Mouse (Mus musculus) kidney, adult 9 months (tissue): ENCODE data around the gene Hscb.

Experiments
- DNase-seq: peaks from one replicate; pipeline ENCODE4 v3.0.0; 2022

Hscb gene

GRCm38 (mm10) chr5:110831036-110831720 is 8.4 kb downstream of the Hscb start:
- no peak for DNase-seq

- DNase-seq: peak; percentile 33
Observed at GRCm38 (mm10) chr5:110827576-110827975, 12.0 kb downstream of the Hscb start.

GRCm38 (mm10) chr5:110826781-110827495 is 12.6 kb downstream of the Hscb start:
- peak; percentile 86 for DNase-seq

GRCm38 (mm10) chr5:110824421-110824820 is 15.2 kb downstream of the Hscb start:
- no peak for DNase-seq

- DNase-seq: peak; percentile 100
Observed at GRCm38 (mm10) chr5:110809667-110810325, 29.8 kb downstream of the Hscb start, which contains the start of gene Ulk1. TSS of gene Ulk1 (minus strand) at chr5:110810097.

- peak; percentile 56 for DNase-seq
Observed at GRCm38 (mm10) chr5:110808821-110809666, 30.5 kb downstream of the Hscb start.

- DNase-seq: peak; percentile 93
Observed at GRCm38 (mm10) chr5:110808061-110808631, 31.4 kb downstream of the Hscb start.

- DNase-seq: no peak
Observed at GRCm38 (mm10) chr5:110807453-110807852, 32.1 kb downstream of the Hscb start.

- DNase-seq: no peak
Observed at GRCm38 (mm10) chr5:110806676-110807075, 32.9 kb downstream of the Hscb start.

GRCm38 (mm10) chr5:110806154-110806553 is 33.4 kb downstream of the Hscb start:
- no peak for DNase-seq

- no peak for DNase-seq
Observed at GRCm38 (mm10) chr5:110804012-110804743, 35.4 kb downstream of the Hscb start.

GRCm38 (mm10) chr5:110802809-110803208 is 36.8 kb downstream of the Hscb start:
- DNase-seq: no peak

GRCm38 (mm10) chr5:110802186-110802585 is 37.4 kb downstream of the Hscb start:
- no peak for DNase-seq

GRCm38 (mm10) chr5:110801036-110801624 is 38.4 kb downstream of the Hscb start:
- peak; percentile 51 for DNase-seq

- peak; percentile 85 for DNase-seq
Observed at GRCm38 (mm10) chr5:110797696-110798095, 41.9 kb downstream of the Hscb start.

GRCm38 (mm10) chr5:110794363-110794762 is 45.2 kb downstream of the Hscb start:
- peak; percentile 63 for DNase-seq

GRCm38 (mm10) chr5:110788684-110789083 is 50.9 kb downstream of the Hscb start:
- peak; percentile 43 for DNase-seq

- DNase-seq: no peak
Observed at GRCm38 (mm10) chr5:110786081-110786835, 53.3 kb downstream of the Hscb start.

- DNase-seq: no peak
Observed at GRCm38 (mm10) chr5:110783150-110783549, 56.4 kb downstream of the Hscb start.

GRCm38 (mm10) chr5:110781529-110782238 is 57.9 kb downstream of the Hscb start:
- DNase-seq: no peak
